Mouse (Mus musculus): ENCODE data around the gene Pitpnm2.
A peak's percentile ranks its signal among the peaks of the same experiment; 100 is the strongest.

Pitpnm2 gene

DNA sequence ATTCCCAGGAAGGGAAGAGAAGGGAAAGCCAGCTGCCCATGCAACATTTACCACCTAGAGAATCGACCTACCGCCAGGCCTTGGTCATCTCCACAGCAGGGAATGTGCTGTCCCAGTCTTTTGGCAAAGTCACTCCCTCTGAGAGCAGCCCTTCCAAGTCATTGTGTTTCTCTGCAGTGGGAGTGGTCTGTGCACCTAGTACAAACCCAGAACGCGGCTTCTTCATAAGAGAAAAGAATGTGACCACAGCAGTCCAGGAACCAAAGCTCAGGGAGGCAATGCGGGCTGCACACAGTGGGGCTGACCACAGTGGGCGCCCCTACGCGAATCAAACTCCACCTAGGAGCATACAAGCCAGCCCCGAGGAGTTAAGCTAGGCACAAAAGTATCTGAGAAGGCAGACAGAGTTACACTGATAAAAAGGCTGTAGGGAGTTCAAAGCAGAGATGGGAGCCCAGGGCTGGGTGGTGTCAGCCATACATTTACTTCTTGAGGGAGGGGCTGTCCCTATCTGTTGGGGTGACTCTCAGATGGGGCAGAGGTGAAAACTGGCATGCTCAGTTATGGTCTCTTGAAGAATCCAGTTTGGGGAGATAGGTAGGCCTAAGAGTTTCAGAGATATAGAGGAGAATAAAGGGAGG is 1.5 kb downstream of the Pitpnm2 start:
- DNase-seq (ENCODE audit: low read depth, low spot score), result peak; percentile 27

DNA sequence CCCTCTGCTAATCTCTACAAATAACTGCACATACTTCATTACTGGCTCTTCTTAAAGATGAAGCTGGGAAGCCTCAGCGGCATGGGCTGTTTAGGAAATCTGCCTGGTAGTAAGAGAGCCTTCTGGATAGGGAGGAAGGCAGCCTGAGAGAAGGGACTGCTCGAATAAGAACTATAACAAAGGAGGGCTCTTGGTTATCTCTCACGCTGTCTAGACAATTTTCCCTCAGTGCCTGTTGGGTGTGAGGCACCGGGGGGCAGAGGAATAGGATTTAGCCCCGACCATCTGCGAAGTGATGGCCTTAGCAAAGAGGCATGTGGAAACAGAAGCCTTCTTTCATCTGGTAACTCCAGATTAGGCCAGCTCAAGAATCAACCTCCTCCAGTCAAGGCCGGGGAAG is 2.3 kb downstream of the Pitpnm2 start:
- DNase-seq (ENCODE audit: low read depth, low spot score), result no peak

DNA sequence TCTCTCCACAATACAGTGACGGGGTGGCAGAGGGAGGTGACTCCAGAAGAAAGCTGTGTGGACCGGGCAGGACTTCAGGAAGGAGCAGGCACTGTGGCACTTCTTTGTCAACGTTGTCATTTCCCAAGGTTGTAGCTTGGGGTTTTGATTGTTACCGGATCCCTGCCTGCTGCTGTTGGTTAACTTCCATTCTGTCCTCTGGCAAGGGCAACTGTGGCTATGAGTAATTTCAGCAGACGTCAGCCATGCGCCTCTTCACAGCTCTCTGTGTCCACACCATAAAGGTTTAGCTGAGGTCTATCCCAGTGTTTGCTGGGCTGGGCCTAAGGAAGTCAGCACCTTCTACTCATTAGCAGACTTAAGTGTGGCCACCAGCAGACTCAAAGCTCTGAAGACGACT is 4.7 kb downstream of the Pitpnm2 start:
- DNase-seq (ENCODE audit: low read depth, low spot score), result no peak

DNA sequence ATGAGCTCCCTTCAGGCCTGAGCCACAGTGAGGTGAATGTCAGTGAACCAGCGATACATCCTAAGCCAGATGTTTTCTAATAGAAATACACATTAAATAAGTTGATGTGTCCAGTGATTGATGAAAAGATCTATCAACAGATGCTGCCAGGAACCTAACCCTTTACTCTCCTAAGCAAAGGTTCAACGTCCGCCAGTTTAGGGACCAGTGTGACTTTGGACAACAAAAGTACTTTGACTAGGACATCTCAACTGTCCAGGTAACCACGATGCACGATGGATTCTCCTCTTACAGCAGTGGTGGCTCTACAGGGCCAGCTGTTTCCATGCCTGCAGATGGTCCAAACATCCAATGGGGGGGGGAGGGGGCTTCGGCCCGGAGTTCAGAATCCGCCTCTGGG is 5.1 kb downstream of the Pitpnm2 start:
- no peak for DNase-seq (ENCODE audit: low read depth, low spot score)

DNA sequence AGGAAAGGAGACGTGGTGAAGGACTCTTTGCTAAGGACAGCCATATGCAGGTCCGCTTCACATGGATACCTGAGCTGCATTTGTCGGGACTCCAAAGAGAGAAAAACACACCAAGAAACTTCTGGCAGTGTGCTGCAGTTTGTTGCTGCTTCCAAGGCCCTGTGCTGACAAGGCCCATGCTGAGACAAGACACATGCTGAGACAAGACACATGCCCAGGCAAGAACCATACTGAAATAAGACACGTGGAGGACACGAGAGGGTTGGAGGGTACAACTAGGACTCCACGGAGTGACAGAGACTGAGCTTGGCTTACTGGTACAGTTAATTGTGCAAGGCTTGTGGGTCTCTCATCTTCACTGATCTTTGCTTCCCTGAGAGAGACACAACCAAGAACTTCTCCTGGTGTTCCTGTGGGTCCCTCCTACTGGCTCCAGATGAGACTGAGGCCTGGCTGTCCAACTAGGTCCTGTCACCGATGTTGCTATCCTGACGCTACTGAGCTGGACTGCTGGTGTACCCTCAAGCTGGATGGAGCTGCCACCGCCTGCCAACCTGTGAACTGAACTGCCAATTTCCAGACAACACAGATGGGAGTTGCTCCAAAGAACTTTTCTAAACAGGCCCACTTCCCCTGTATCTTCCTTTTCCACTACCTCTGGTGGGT is 6.2 kb downstream of the Pitpnm2 start:
- no peak for DNase-seq (ENCODE audit: low read depth, low spot score)

DNA sequence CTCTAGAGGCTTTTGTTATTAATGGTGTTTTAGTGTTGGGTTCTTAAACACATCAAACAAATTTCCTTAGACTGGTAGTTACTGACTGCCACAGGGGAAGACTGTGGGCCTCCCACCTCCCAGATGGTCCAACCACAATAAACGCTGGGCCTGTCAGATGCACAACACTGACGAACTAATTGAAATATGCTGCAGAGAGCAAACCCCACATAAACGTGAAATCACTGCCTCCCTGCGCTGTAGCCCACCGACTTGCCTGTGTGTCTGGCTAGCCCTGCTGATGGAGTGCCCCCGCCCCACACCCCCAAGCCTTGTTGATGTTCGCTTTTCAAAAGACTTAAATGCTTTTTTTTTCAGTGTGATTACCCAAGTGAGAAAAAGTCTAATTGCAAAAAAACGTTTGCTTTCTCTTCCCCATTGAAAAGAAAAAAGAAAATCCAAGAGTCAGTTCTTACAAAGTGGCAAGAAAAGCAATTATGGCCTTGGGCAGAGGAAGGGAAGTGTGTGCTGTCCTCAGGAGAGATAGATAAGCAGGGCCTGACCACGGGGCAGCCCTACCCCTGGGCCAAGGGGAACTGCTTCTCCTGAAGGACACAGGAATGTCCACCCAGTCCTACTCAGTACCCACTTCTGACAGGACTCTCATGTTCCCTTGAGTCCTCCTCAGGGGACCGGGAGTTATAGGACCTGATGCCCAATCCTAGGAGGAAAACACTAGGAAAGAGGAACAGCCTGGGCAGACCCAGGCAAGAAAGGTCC is 7.7 kb downstream of the Pitpnm2 start:
- DNase-seq (ENCODE audit: low read depth, low spot score), result no peak

DNA sequence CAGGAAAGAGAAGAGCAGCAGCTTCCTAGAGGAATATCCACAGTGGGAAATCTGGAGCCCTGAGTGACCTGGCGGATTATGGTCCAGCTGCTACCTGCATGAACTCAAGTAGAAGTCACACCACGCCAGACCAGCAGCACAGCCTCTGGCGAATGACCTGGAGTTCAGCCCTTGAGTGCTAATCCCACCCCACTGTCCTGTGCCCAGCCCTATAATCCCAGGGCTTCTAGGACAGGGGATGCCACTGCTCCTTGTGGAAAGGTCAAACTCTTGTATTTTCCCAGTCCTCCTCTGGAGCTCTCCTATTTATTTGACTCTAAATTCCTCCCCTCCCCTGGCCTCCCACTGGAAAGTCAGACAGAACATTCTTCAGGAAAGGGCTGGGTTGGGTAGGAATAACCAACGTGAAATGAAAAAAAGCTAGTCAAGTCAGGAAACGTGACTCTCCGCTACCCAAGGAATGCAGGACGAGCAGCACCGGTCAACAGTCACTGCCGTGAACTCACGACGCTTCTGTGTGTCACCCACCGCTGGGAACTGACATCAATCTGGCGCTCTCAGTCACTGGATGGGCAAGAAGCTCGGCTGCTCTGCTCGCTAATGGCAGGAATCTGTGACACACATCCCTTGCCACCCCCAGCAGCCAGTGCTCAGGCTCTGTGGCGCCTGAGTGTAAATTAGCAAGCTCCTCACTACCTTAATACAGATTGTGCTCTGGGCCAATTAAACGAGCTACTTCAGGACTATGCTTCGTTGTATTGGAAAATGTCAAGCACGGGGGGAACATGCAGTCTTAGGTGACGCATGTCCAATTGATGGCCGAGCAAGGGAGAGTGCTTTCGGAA is 8.5 kb downstream of the Pitpnm2 start:
- no peak for DNase-seq (ENCODE audit: low read depth, low spot score)

DNA sequence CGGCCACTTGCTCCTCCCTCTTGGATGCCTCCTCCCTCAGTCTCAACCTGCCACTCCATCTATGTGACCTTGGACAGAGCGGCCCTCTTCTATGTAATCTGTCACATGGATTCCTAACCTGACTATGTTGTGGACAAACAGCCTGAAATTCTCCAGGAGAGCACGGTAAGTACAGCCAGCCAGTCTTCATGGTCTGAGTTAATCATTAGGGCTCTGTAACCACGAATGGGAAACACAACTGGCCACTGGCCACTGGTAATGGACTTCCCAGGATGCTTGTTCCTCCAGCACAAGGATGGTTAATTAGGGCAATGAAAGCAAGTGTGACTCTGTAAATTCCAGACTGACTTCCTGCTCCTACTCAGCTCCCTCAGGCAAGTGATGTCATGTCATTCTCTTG is 13.4 kb downstream of the Pitpnm2 start:
- no peak for DNase-seq (ENCODE audit: low read depth, low spot score)

DNA sequence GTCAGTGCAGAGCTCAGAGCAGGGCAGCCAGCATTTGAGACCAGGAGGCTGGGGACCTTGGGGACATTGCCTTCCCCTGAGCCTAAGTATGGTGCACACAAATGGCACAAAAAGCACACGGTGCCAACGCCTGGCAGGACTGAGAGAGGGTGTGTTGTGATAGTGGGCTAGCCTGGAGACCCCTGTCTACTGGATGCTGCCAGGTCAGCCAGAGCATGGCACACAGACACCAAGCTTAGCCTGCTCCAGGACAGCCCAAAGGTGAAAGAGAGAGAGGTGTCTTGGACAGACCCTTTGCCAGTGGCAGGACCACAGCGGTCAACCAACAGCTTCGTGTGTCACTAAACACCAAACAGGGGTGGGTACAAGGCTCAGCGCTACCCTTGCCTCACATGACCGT is 14.8 kb downstream of the Pitpnm2 start:
- DNase-seq (ENCODE audit: low read depth, low spot score), result no peak

DNA sequence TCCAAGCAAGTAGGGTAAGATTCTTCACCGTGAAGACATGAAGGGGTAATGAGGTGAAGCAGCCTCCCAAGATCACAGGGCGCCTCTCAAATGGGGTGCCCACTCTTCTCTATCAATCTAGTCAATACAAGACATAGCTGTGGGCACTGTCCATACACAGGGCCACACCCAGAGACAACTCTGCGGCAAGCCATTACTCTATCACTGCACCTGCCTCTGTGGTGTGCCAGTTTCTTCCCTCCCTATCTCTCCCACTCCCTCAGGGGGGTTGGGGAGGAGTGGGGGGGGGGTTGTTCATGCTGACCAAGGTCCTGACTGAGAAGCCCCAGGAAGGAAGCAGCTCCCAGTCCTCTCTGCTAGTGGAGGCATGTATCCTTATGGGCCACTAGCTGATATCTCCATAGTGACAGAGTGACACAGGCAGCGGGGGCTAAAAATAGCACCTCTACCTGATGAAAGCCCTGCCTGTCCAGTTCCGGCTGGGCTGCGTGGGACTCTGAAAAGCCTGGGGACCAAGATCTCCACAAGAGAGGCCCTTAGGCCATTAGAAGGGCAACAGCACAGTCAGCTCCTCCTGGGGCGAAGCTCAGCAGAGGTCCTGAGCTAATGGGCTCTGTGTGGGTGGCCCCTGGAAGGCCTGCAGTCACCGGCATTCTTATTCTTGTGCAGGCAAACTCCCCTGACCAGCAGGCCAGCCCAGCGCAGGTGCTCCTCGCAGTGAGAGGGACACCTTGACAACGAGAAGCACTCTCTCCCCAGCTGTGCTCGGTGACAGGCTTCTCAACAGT is 15.5 kb downstream of the Pitpnm2 start:
- no peak for DNase-seq (ENCODE audit: low read depth, low spot score)

DNA sequence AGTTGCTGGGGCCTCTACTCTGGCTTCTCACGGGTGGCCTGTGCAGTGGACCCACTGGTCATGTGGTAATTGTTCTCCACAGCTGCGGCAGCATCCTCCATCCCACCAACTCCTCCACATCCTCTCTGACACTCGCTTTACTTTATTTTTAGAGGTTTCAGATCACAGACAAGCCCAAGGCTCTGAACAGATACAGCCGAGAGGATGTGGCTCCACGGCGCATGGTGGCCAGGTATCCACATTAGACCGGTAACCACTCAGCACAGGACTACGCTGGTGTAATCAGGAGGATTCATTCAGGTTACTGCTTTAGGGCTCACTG is 16.5 kb downstream of the Pitpnm2 start:
- DNase-seq (ENCODE audit: low read depth, low spot score), result no peak

DNA sequence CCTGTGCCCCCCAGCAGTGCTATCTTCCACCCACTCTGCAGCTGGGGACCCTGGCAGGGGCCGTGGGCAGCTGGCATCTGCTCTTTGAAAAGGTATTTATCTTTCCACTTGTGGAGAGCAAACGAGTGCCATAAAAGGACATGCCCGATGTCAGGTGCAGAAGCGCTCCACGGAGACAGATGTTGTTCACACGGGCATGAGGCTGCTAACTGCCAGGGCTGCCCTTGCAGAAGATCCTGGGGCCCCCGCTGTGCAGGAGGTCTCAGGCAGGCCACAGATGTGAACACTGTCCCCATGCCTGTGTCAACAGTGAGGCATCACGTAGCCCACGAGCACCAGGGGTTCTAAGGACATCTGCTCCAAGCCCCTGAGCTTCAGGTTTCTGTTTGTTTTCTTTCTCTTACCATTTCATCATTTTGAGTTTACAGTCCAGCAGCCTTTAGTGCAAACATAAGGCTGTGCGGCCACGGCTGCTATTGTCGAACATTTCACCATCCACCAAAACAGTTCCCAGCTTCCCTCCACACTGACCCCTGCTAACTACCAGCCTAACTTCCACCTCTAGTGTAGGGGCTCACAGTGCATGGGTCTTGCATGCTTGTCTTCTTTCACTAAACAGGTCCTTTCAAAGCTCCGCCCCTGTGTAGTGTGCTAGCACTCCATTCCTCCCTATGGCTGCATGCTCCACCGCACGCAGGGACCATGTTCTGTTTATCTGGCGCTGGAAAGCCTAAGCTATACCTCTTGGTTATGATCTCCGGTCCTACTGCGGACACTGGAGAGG is 17.0 kb downstream of the Pitpnm2 start:
- no peak for DNase-seq (ENCODE audit: low read depth, low spot score)

DNA sequence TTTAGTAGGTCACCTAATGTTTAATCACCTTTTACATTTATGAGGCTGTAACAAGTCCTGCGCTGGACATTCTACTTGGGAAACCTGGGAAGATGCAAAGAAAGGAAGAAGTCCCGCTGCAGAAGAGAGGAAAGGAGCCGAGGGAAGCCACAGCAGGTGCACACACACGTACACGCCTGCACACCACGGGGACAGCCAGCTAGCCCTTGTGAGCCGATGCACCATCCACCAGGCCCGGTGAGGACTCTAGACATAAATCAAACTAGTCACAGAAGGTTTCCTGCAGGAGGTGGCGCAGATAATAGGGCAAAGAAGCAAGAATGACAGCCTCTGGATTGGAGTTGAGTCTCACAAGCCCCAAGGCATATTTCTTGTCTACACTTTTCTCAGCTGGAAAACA is 19.1 kb downstream of the Pitpnm2 start:
- DNase-seq (ENCODE audit: low read depth, low spot score), result no peak

DNA sequence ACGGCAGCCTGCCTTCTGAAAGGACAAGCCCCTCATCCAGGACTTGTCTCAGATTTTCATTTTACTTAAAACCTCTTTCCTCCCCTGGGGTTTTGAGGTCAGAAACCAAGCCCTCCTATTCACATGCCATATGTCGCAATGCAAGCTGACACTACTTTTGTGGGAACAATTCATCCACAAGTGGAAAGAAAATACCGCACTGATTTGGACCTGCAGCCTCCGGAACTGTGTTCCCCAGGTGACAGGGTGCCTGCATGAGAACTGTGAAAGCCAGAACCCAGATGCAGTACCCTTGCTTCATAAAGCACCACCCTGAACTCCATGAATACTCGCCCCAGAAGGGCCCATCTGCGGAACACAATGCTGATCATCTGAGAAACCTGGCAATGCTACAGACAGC is 22.4 kb downstream of the Pitpnm2 start:
- DNase-seq (ENCODE audit: low read depth, low spot score), result no peak

DNA sequence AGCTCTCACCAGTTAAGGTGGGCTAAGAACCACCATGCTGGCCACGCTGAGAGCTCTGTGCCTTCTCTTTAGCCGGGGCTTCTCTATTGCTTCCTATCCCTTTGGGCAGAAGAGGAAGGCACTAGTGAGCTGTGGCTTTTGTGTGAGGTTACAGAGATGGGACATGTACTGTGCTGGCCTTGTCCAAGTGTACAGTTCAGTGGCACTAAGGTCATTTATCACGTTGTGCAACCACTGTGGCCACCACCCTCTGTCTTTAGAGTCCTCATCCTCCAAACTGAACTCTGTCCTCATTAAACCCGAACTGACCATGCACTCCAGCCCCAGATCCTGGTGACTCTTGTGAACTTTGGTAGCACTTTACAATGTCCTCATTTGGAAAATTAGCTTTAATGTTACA is 23.1 kb downstream of the Pitpnm2 start:
- DNase-seq (ENCODE audit: low read depth, low spot score), result no peak

DNA sequence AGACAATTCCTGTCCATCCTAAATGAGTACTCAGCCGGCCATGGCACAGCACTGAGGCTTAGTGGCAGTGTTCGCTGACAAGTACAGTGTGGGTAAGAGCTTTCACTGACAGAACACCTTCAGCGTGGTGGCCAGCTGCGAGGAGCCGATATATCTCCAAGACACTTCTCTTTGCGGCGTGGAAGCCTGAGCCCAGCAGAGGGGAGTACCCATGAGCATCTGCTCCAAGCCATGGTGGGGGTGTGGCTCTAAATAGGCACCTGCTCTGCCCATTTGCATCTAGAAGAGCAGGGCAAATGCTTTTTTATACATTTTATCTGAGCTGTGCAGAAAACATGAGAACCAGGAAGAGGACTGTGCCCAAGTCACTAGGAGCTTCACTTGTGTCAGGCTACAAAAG is 23.7 kb downstream of the Pitpnm2 start:
- DNase-seq (ENCODE audit: low read depth, low spot score), result no peak

DNA sequence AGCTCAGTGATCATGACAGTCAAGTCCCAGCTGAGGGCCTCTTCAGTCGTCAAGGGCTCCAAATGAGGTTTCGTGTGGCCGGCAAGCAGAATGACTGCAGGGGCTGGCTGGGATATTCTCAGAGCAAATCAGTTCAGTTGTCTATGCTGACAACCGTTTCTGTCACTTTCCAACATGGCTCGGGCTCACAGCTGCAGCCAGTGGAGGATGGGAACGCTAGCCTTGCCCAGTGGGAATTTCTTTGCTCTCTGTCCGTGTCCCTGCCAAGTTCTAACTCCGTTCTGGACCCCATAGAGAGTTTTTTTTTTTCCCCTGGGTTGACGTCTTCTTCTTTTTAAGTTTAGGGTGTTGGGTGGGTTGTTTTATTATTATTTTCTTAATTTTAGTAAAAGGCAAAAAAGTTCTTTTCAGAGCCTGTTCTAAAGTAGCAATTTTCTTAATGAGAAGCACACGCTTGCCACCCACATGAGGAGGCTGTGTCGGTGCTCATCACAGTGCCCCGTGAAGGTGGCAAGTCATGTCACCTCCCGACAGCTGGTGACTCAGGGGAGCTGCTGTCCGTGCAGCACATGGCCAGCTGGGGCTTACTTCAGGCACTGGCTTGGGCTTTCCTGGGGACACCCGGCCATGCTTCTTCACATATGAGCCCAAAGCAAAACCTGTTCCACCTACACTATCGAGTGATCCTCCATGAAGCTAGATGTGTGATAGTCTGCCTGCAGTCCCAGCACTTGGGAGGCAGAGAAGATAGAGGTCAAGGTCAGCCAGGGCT is 25.1 kb downstream of the Pitpnm2 start:
- DNase-seq (ENCODE audit: low read depth, low spot score), result no peak

DNA sequence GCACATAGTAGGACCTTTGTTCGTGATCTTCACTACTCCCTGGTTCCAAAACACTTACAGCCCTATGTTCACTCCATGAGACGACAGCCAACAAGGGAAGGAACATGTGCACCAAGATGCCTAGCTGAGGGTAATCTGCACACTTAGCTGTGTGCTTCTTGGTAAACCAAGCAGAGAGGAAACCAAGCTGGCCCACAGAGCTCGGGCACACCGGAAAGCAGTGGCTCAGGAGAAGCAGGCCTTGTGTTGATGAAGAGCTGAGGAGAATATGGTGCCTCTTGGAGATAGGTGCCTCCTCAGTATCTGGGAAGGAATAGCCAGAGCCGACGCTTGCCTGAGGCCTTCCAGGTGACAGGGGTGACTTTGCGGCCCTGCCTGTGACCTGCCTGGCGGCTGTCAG is 26.0 kb downstream of the Pitpnm2 start:
- no peak for DNase-seq (ENCODE audit: low read depth, low spot score)

DNA sequence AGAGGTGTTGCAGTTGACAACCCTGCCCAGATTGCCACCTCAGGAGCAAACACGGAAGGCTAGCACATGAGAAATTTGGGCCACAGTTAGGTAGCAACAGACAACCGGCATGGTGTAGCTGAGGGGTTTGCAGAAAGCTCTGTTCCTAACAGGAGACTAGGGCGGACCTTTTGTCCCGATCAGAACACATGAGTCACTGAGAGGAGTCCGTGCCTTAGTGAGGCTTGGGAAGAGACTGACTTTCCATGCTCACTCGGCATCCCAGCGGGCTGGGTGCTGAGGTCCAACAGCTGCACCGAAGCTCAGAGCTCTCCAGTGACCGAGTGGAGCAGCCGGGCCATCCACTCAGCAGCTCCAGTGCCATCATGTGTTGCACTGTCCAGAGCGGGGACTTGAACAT is 26.9 kb downstream of the Pitpnm2 start:
- peak; percentile 49 for DNase-seq (ENCODE audit: low read depth, low spot score)

DNA sequence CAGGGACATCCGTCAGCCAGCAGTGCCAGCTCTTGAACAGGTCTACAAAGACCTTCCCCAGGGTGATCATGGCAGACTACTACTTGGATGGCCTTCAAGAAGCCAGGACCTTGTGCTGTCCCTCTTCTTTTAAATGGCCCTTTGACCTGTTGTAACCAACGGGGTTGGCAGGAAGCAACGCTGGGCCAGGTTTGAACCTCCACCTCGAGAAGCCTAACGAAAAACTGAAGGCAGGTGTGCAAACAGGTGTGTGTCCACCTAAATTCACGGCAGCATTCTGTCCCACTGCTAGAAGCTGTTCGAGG is 27.9 kb downstream of the Pitpnm2 start:
- DNase-seq (ENCODE audit: low read depth, low spot score), result no peak
